Mouse (Mus musculus) urinary bladder, postnatal 4 days (tissue): Measurements from ENCODE around the gene Dock6.

Experiments used
- DNase-seq, 2 experiments: peaks; one replicate each; pipeline ENCODE4 v3.0.0; 2021 to 2022; ENCODE audit warnings: low spot score in 2 of 2

Dock6 gene

GRCm38 (mm10) chr9:21846755-21847341, 5.6 kb downstream of the Dock6 start:
- peak in 1 of 2 experiments; percentile 65 for DNase-seq

DNA sequence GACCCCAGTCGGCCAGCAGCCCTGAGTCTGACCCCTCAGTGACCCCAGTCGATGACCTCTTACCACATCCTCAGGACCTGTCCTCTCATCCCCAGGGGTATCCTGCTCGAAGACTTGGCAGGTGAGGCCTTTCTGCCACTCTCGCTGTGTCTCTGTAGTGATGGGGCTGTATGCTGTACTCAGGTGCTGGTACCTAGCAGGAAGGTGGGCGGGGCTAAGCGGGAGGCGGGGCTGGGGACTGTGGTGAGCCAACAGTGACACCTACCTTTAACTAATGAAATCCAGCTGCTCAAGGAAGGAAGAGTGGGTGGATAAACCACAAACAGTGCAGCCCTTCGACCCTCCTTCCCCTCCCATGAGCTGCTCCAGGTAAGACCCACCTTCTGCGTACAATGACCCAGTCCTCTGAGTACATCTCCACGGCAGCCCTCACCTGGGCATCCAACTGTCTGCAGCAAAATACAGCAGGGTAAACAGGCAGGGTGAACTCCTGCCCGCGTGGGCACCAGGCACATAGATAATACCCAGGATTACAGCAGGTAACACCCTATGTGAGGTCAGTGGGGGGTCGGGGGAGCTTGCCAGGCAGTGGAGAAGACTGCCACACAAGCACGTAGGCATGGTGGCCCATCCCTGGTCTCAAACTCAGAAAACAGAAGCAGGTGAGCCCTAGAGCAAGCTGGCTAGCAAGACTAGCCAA, 6.9 kb downstream of the Dock6 start:
- DNase-seq = no peak

GRCm38 (mm10) chr9:21843086-21843485, 9.3 kb downstream of the Dock6 start:
- DNase-seq = no peak

DNA sequence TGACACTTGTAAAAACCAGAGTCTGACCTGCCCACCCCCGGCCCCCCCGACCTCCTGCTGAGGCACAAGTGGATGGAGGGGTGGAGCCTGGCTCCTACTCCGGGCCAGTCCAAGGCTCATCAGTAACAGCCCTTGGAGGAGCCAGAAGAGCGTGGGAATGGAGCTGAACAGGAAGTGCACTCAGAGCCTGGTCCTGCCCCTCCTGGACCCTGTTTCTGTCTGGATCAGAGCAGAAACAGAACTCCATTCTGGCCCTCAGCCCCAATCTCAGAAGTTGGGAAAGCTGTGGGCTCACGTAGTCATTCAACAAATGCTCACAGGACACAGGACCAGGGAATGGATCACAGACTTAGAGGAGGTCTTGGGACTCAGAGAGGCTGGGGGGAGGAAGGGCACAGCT, 10.0 kb downstream of the Dock6 start:
- DNase-seq = no peak

DNA sequence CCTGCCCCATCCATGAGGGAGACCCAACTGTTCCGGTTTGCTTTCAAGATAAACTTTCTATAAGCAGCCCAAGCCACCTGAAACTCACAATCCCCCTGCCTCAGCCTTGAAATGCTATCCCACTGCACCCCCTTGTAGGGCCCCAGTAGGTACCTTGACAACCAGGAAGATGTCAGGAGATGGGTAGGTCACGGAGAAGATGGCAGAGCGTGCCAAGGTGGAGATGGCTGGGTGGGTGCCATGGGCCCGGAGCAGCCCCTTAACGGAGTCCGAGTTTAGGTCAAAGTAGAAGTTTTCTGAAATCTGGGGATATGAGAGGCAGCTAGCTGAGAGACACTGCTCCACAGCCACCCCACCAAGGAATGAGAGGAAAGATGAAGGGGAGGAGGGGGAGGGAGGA, 11.1 kb downstream of the Dock6 start:
- no peak for DNase-seq

DNA sequence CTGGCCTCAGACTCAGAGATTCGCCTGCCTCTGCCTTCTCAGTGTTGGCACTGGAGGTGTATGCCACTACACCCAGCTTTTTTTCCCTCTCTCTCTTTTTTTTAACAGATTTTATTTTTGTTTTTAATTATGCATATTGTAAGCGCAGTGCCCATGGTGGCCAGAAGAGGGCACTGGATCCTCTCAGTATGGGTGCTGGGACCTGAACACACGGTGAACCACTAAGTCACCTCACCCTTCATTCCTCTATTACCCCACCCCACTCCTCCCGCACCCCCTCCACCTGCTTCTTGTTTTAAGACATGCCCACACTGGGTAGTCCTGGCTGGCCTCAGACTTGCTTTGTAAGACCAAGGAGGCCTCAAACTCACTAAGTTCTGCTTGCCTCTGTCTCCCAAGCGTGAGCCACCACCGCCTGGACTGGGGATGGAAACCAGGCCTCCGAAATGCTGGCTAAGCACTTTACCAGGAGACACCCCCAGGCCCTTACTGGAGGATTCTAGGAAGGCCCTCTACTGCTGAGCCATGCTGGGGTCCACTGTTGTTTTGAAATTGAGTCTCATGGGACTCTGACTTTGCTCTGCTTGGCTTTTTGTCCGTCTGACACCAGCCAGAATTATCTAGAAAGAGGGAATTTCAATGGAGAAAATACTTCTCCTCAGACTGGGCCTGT, 12.2 kb downstream of the Dock6 start:
- DNase-seq = no peak

- DNase-seq = no peak
These were observed 14.7 kb downstream of the Dock6 start for GRCm38 (mm10) chr9:21837690-21838089.

- no peak for DNase-seq
These were observed 17.1 kb downstream of the Dock6 start, which contains the start of gene Angptl8 for GRCm38 (mm10) chr9:21835258-21835912. Gene Angptl8, plus strand, starts transcription at chr9:21835510.

- DNase-seq = no peak
These were observed 20.7 kb downstream of the Dock6 start for GRCm38 (mm10) chr9:21831558-21832240.

GRCm38 (mm10) chr9:21830936-21831335, 21.5 kb downstream of the Dock6 start:
- no peak for DNase-seq

GRCm38 (mm10) chr9:21830461-21830850, 22.0 kb downstream of the Dock6 start:
- no peak for DNase-seq

DNA sequence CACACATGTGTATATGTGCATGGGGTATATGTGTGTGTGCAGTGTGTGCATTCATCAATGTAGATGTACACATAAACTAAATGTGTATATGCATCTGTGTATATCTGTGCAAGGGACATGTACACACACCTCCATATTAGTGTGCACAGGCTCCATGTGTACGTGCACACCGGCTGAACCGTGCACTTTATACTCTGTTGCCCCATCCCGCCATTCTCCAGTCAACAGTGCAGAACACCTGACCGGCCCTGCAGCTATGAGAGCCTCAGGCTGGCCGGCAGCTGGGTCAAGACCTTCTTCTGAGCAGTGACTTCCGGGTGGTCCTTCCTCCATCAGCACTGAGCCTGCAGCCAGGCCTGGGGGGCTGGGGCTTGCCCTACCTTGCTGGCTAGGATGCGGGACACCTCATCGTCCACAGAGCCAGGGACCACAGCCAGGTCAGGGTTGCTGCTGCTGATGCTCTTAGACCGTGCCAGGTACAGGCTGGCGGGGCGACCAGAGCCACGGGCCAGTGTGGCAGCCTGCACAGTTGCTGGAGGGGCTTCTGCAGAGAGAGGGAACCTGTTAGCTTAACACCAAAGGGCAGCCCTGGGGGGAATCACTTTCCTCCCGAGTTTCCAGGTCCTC, 22.5 kb downstream of the Dock6 start:
- DNase-seq = no peak

- DNase-seq = no peak
These were observed 28.1 kb downstream of the Dock6 start for GRCm38 (mm10) chr9:21824366-21824765.

DNA sequence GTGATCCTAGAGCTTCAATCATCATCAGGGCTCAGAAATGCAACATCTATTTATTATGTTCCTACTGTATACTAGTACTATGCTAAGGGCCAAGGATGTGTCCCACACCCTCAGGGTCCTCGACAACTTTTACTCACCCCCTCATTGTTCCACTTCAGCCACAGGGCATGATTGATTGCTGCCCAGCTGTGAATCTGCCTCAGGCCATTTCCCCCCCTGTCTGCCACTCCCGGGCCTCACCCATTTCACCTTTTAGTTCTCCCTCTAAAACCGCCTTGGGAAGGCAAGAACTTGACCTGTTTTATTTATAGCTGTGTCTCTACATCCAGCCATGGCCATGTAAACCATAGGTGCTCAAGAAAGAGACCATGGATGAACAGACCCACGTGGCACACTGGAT, 28.5 kb downstream of the Dock6 start:
- no peak for DNase-seq

- DNase-seq = no peak
These were observed 29.7 kb downstream of the Dock6 start for GRCm38 (mm10) chr9:21822686-21823085.

GRCm38 (mm10) chr9:21820183-21820582, 32.3 kb downstream of the Dock6 start:
- no peak for DNase-seq

- no peak for DNase-seq
These were observed 33.2 kb downstream of the Dock6 start for GRCm38 (mm10) chr9:21819181-21819729.

DNA sequence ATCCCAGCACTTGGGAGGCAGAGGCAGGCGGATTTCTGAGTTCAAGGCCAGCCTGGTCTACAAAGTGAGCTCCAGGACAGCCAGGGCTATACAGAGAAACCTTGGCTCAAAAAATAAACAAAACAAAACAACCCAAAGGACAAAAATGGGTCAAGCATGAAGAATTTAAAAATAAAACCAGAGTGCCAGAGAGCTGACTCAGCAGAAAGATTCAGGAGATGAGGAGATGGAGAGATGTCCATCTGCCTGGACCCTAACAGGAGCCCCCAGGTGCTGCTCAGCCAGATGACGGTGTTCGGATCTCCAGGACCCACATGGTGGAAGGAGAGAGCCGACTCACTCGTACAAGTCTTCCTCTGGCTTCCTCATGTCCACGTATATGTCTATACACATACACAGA, 33.9 kb downstream of the Dock6 start:
- DNase-seq = no peak

DNA sequence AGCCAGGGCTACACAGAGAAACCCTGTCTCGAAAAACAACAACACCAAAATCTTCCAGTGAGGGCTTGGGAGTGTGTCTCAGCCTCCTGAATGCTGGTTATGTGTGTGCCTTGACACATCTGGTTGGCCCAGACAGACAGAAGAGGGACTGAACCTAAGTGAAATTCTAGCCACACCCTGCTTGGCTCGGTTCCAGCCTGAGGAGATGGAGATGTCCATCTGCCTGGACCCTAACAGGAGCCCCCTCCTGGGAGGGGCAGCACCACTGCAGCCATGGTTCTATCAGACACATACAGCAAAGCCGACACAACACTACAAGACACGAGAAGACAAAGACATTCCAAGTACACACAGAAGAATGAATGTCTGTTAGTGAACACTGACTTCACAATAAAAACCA, 34.3 kb downstream of the Dock6 start:
- no peak for DNase-seq

GRCm38 (mm10) chr9:21816716-21817305, 35.6 kb downstream of the Dock6 start:
- DNase-seq = no peak

- DNase-seq = no peak
These were observed 41.3 kb downstream of the Dock6 start for GRCm38 (mm10) chr9:21811170-21811569.
